Mouse (Mus musculus) brain, embryonic 14.5 days (tissue): ENCODE data around the gene Sox5.

Experiments
- CTCF ChIP-seq: fragments of 200-500 bp; IDR thresholded peaks from 2 replicates; pipeline ENCODE4 v1.5.1; 2012; ENCODE audit warnings: inconsistent platforms, mild to moderate bottlenecking, moderate library complexity, borderline replicate concordance; ENCODE audit not compliant: insufficient read depth, insufficient read length; ENCODE audit errors: extremely low read depth
- POLR2A ChIP-seq: fragments of 200-500 bp; IDR thresholded peaks from 2 replicates; pipeline ENCODE4 v1.6.1; 2012; ENCODE audit warnings: mild to moderate bottlenecking, inconsistent platforms, borderline replicate concordance; ENCODE audit not compliant: poor library complexity, insufficient read depth, insufficient read length, severe bottlenecking; ENCODE audit errors: extremely low read depth

GRCm38 (mm10) chr6:144707976-144708375 is 73.8 kb downstream of the Sox5 start:
- TF ChIP-seq POLR2A (no peak), CTCF (no peak)
